In the genomic region with DNA sequence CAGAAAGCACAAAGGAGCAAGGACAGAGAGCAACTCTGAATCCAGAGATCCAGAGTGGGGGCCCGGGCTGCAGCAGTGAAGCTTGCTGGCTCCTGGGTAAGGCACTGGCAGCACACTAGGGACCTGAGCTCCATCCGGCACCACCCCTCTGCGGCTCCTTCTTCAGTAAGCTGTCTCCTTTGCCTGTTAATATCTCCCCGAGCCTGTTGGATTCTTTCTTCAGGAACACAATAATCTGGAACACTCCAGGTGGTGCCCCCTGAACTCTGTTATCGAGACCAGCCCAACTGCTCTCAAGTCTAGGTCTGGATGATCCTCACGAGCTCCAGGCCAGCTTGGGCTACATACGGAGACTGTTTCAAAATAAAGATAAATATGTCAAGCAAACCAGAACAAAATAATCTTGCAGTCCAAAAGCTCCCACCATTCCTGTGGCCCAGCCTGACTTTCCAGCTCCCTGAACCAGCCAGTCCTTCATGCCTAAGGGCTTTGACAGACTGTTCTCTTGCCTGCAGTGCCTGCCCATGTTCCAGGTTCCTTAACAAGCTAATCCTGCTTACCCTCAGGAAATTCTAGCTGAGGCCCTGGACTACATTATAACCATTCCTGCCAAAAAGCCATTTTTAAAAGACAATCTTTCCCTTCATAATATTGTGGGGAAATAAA, we compare ENCODE assay signal across 8 mouse cellular contexts. TPM values are rescaled to one million over a fixed set of nuclear protein-coding genes. Genes with fewer than 3 reads are reported as not detected.
A peak's percentile ranks its signal among the peaks of the same experiment; 100 is the strongest.
DNase-seq lines count a peak whose midpoint lies in the region; ATAC-seq and TF ChIP-seq lines count a peak whose summit lies in the region.

No protein-coding gene starts in this region.

- TF ChIP-seq CTCF in left cerebral cortex, adult 2 months (IDR thresholded peaks at IDR 0.05): no peak

- H3K27ac ChIP-seq in left cerebral cortex, adult 2 months: peak overlapping the region; percentile 9; the same call in 1 of the 2 replicates
- peak overlapping the region; percentile 89 for H3K27ac ChIP-seq in embryonic facial prominence, embryonic 15.5 days (replicated peaks)
- peak overlapping the region; percentile 78 for H3K27ac ChIP-seq in neural tube, embryonic 14.5 days (ENCODE audit: low read depth, low read length)

- ATAC-seq in embryonic facial prominence, embryonic 15.5 days (ENCODE audit: insufficient number of reproducible peaks, low FRiP score, low TSS enrichment, low read depth): peak; percentile 57; the same call in 1 of the 2 replicates
- peak; percentile 60; the same call in 1 of the 2 replicates for ATAC-seq in neural tube, embryonic 14.5 days (ENCODE audit: low read depth)
- ATAC-seq in granulocyte monocyte progenitor cell, adult 5-6 weeks (replicated peaks; ENCODE audit: poor library complexity, severe bottlenecking): no peak

- intact Hi-C loops in left cerebral cortex, adult 2 months (cut with DNase I): no loop called here
- intact Hi-C loops in heart, postnatal 10 days (cut with DNase I): no loop called here
- intact Hi-C loops in left cerebral cortex, postnatal 25 days (cut with DNase I): no loop called here

- H3K9me3 ChIP-seq in embryonic facial prominence, embryonic 15.5 days (replicated peaks): no peaks in the 10 kb centered on the region
- H3K9me3 ChIP-seq in neural tube, embryonic 14.5 days (ENCODE audit: control insufficient read depth, low read length): no peaks in the 10 kb centered on the region

- H3K4me3 ChIP-seq in left cerebral cortex, adult 2 months: no peak overlapping the region
- H3K4me3 ChIP-seq in embryonic facial prominence, embryonic 15.5 days (replicated peaks): no peak overlapping the region
- H3K4me3 ChIP-seq in neural tube, embryonic 14.5 days (ENCODE audit: low read depth, low read length): no peak overlapping the region

- 26% methylated on average over 7 of the region's 7 CpGs for WGBS in embryonic facial prominence, embryonic 15.5 days
- 36% methylated on average over 7 of the region's 7 CpGs for WGBS in neural tube, embryonic 14.5 days

- peaks cover 17% of the 10 kb centered on the region for H3K4me1 ChIP-seq in embryonic facial prominence, embryonic 15.5 days
- H3K4me1 ChIP-seq in neural tube, embryonic 14.5 days (ENCODE audit: control insufficient read depth, insufficient read depth, low read length): peaks cover 13% of the 10 kb centered on the region; the same call in 1 of the 2 replicates

- no peaks in the 10 kb centered on the region for H3K36me3 ChIP-seq in embryonic facial prominence, embryonic 15.5 days
- H3K36me3 ChIP-seq in neural tube, embryonic 14.5 days (ENCODE audit: control insufficient read depth, insufficient read depth, low read length): no peaks in the 10 kb centered on the region

- peak overlapping the region; percentile 29 for H3K4me2 ChIP-seq in embryonic facial prominence, embryonic 15.5 days (replicated peaks)
- H3K4me2 ChIP-seq in neural tube, embryonic 14.5 days (ENCODE audit: low read depth, low read length): peak overlapping the region; percentile 3; the same call in 1 of the 2 replicates

- H3K27me3 ChIP-seq in embryonic facial prominence, embryonic 15.5 days: no peaks in the 10 kb centered on the region
- no peaks in the 10 kb centered on the region for H3K27me3 ChIP-seq in neural tube, embryonic 14.5 days (ENCODE audit: control insufficient read depth, insufficient read depth, low read length)

- no peak for DNase-seq in left cerebral cortex, adult 2 months (ENCODE audit: extremely low spot score in 1 of 2, low spot score in 2 of 2)
- no peak for DNase-seq in left cerebral cortex, adult 9 months (ENCODE audit: low spot score in 2 of 2)
- peak; percentile 41 to 45 for DNase-seq in heart, postnatal 10 days
- DNase-seq in left cerebral cortex, postnatal 25 days (ENCODE audit: low spot score in 2 of 2): no peak
- no peak for DNase-seq in right cerebral cortex, adult 2 months (ENCODE audit: low spot score in 2 of 2)

- H3K9ac ChIP-seq in embryonic facial prominence, embryonic 15.5 days: no peak overlapping the region
- peak overlapping the region; percentile 26; the same call in 1 of the 2 replicates for H3K9ac ChIP-seq in neural tube, embryonic 14.5 days (replicated peaks; ENCODE audit: low read depth, low read length)

RNA-seq across cellular contexts. Expression of a gene that starts 28.2 kb away (rescaled TPM):
- total RNA-seq in left cerebral cortex, adult 2 months (2021): 10 to 100 TPM; 56.5 to 58.3 TPM
- 58.6 and 64.1 TPM in 2 replicates for polyA plus RNA-seq in embryonic facial prominence, embryonic 15.5 days (2015; fragmentation: Nextera tagmentation; extraction: Ambion mirVana)
- total RNA-seq in heart, postnatal 10 days (2021): 10 to 100 TPM; 86.2 to 92.2 TPM
- 89.2 and 98.8 TPM in 2 replicates for polyA plus RNA-seq in neural tube, embryonic 14.5 days (2014; fragmentation: Nextera tagmentation; extraction: Ambion mirVana)
- total RNA-seq in left cerebral cortex, postnatal 25 days (2021): 10 to 100 TPM; 44.5 to 59.2 TPM
- 44.6 and 46.0 TPM in 2 replicates for total RNA-seq in granulocyte monocyte progenitor cell, adult 5-6 weeks (2014; fragmentation: Nextera tagmentation)
- total RNA-seq in granulocyte monocyte progenitor cell, adult 5-6 weeks (2017): 62.0 and 64.7 TPM in 2 replicates

Comparison
In these comparisons a context has a peak if more than half of its experiments do, and no peak if none do; other contexts are left out.
1. DNase-seq: peak in heart, postnatal 10 days (2 of 2); none in left cerebral cortex, adult 2 months (0 of 2), left cerebral cortex, adult 9 months (0 of 2), left cerebral cortex, postnatal 25 days (0 of 2) and right cerebral cortex, adult 2 months (0 of 2).
2. H3K27ac ChIP-seq: peak in every context shown above with its lines; median percentile 89 in embryonic facial prominence, embryonic 15.5 days; 78 in neural tube, embryonic 14.5 days; 9 in left cerebral cortex, adult 2 months.